Mouse (Mus musculus) midbrain, embryonic 15.5 days (tissue): ENCODE results near the gene Tctex1d2. TPM values are rescaled to one million over a fixed set of nuclear protein-coding genes. Genes with fewer than 3 reads are reported as not detected.
"Not testable (repeated sequence)": the region's sequence is repeated elsewhere in the genome, so short reads cannot be mapped to it uniquely, and the experiment has no call there.

Source experiments
- ATAC-seq: fragments of 200-750 bp; cut with Nextera tagmentation; replicated peaks from 2 replicates; pipeline ENCODE4 v1.8.0; 2017; ENCODE audit warnings: moderate TSS enrichment
- H3K27ac ChIP-seq: fragments of 300-500 bp; sonication (generic); 2 replicates; pipeline ENCODE4 v1.5.1; 2015; ENCODE audit warnings: mild to moderate bottlenecking, inconsistent platforms
- H3K27me3 ChIP-seq: fragments of 300-500 bp; sonication (generic); replicated peaks from 2 replicates; pipeline ENCODE4 v1.6.1; 2015; ENCODE audit warnings: inconsistent platforms
- H3K36me3 ChIP-seq: fragments of 300-500 bp; sonication (generic); replicated peaks from 2 replicates; pipeline ENCODE4 v1.6.1; 2015; ENCODE audit warnings: inconsistent platforms
- H3K4me1 ChIP-seq: fragments of 300-500 bp; sonication (generic); 2 replicates; pipeline ENCODE4 v1.6.1; 2015; ENCODE audit warnings: inconsistent platforms
- H3K4me2 ChIP-seq: fragments of 300-500 bp; sonication (generic); 2 replicates; pipeline ENCODE4 v1.6.1; 2015; ENCODE audit warnings: inconsistent platforms, mild to moderate bottlenecking, moderate library complexity
- H3K4me3 ChIP-seq: fragments of 300-500 bp; sonication (generic); 2 replicates; pipeline ENCODE4 v1.5.1; 2015; ENCODE audit warnings: mild to moderate bottlenecking, inconsistent platforms
- H3K9ac ChIP-seq: fragments of 300-500 bp; sonication (generic); 2 replicates; pipeline ENCODE4 v1.6.1; 2015; ENCODE audit warnings: mild to moderate bottlenecking, inconsistent platforms
- H3K9me3 ChIP-seq: fragments of 300-500 bp; sonication (generic); 2 replicates; pipeline ENCODE4 v1.6.1; 2016; ENCODE audit warnings: inconsistent platforms
- WGBS: fragments of 180-500 bp; shearing (Covaris S2); methylation state at CpG from one replicate; pipeline ENCODE4 v1.1.7; 2015; ENCODE audit warnings: mixed read lengths; 5-methylcytosine and 5-hydroxymethylcytosine counted together
- polyA plus RNA-seq: library from polyadenylated mRNA; unstranded; fragments of >200 nt; fragmentation: Nextera tagmentation; extraction: Ambion mirVana; gene quantifications from 2 replicates; pipeline ENCODE4 v1.2.1, GENCODE M21; 2015

Tctex1d2 gene
- polyA plus RNA-seq, 1 experiment from 2014 or later: 34.8 TPM

GRCm38 (mm10) chr16:32434066-32434465 is 14.6 kb downstream of the Tctex1d2 start:
- Histone ChIP-seq H3K9ac (no peak overlapping the region), H3K4me2 (no peak overlapping the region), H3K27me3 (no peaks in the 10 kb centered on the region), H3K4me3 (no peak overlapping the region), H3K4me1 (peaks cover 20% of the 10 kb centered on the region), H3K9me3 (no peaks in the 10 kb centered on the region), H3K36me3 (no peaks in the 10 kb centered on the region), H3K27ac (no peak overlapping the region)
- WGBS: 69% methylated on average over 6 of the region's 6 CpGs
- ATAC-seq: no peak

GRCm38 (mm10) chr16:32434691-32435090 is 15.2 kb downstream of the Tctex1d2 start:
- ATAC-seq: no peak
- H3K4me1 ChIP-seq: peaks cover 18% of the 10 kb centered on the region
- H3K4me2 ChIP-seq: no peak overlapping the region
- H3K4me3 ChIP-seq: no peak overlapping the region
- no peak overlapping the region for H3K9ac ChIP-seq
- no peaks in the 10 kb centered on the region for H3K36me3 ChIP-seq
- no peak overlapping the region for H3K27ac ChIP-seq
- H3K27me3 ChIP-seq: no peaks in the 10 kb centered on the region
- H3K9me3 ChIP-seq: no peaks in the 10 kb centered on the region

GRCm38 (mm10) chr16:32436657-32437056 is 17.2 kb downstream of the Tctex1d2 start:
- peaks cover 10% of the 10 kb centered on the region for H3K4me1 ChIP-seq
- WGBS: 76% methylated on average over 1 of the region's 1 CpGs
- no peaks in the 10 kb centered on the region for H3K27me3 ChIP-seq
- H3K9ac ChIP-seq: no peak overlapping the region
- H3K27ac ChIP-seq: no peak overlapping the region
- no peak overlapping the region for H3K4me3 ChIP-seq
- no peaks in the 10 kb centered on the region for H3K36me3 ChIP-seq
- no peak overlapping the region for H3K4me2 ChIP-seq
- ATAC-seq: no peak
- H3K9me3 ChIP-seq: no peaks in the 10 kb centered on the region

- ATAC-seq: no peak
- H3K36me3 ChIP-seq: no peaks in the 10 kb centered on the region
- 97% methylated on average over 1 of the region's 1 CpGs for WGBS
- no peak overlapping the region for H3K4me2 ChIP-seq
- H3K4me1 ChIP-seq: peaks cover 4% of the 10 kb centered on the region; the same call in 1 of the 2 replicates
- no peak overlapping the region for H3K4me3 ChIP-seq
- no peaks in the 10 kb centered on the region for H3K9me3 ChIP-seq
- no peaks in the 10 kb centered on the region for H3K27me3 ChIP-seq
- no peak overlapping the region for H3K27ac ChIP-seq
- no peak overlapping the region for H3K9ac ChIP-seq
These were observed 17.8 kb downstream of the Tctex1d2 start for GRCm38 (mm10) chr16:32437266-32437665.

- Histone ChIP-seq H3K4me1 (no peaks in the 10 kb centered on the region), H3K4me2 (no peak overlapping the region), H3K4me3 (no peak overlapping the region), H3K9ac (no peak overlapping the region), H3K9me3 (no peaks in the 10 kb centered on the region), H3K36me3 (no peaks in the 10 kb centered on the region), H3K27ac (no peak overlapping the region), H3K27me3 (no peaks in the 10 kb centered on the region)
- 87% methylated on average over 3 of the region's 3 CpGs for WGBS
- ATAC-seq: no peak
These were observed 21.9 kb downstream of the Tctex1d2 start for GRCm38 (mm10) chr16:32441432-32441831.

GRCm38 (mm10) chr16:32444615-32445014 is 25.1 kb downstream of the Tctex1d2 start:
- not testable (repeated sequence) for H3K4me3 ChIP-seq, H3K4me2 ChIP-seq, ATAC-seq, H3K36me3 ChIP-seq, H3K9ac ChIP-seq, H3K9me3 ChIP-seq, H3K27me3 ChIP-seq, H3K27ac ChIP-seq, H3K4me1 ChIP-seq
- WGBS: 87% methylated on average over 3 of the region's 3 CpGs

- H3K36me3 ChIP-seq: no peaks in the 10 kb centered on the region
- H3K4me2 ChIP-seq: no peak overlapping the region
- no peaks in the 10 kb centered on the region for H3K27me3 ChIP-seq
- no peaks in the 10 kb centered on the region for H3K4me1 ChIP-seq
- H3K27ac ChIP-seq: no peak overlapping the region
- H3K9ac ChIP-seq: no peak overlapping the region
- no peaks in the 10 kb centered on the region for H3K9me3 ChIP-seq
- ATAC-seq: no peak
- no peak overlapping the region for H3K4me3 ChIP-seq
- WGBS: 100% methylated on average over 1 of the region's 1 CpGs
These were observed 26.1 kb downstream of the Tctex1d2 start for GRCm38 (mm10) chr16:32445558-32445957.

GRCm38 (mm10) chr16:32446563-32447138 is 27.1 kb downstream of the Tctex1d2 start:
- Histone ChIP-seq H3K27me3 (no peaks in the 10 kb centered on the region), H3K9ac (no peak overlapping the region), H3K4me1 (no peaks in the 10 kb centered on the region), H3K9me3 (no peaks in the 10 kb centered on the region), H3K4me3 (no peak overlapping the region), H3K4me2 (no peak overlapping the region), H3K27ac (no peak overlapping the region), H3K36me3 (no peaks in the 10 kb centered on the region)
- no peak for ATAC-seq
- WGBS: 88% methylated on average over 2 of the region's 2 CpGs

- H3K4me2 ChIP-seq: no peak overlapping the region
- H3K36me3 ChIP-seq: peaks cover 6% of the 10 kb centered on the region; the same call in 1 of the 2 replicates
- no peaks in the 10 kb centered on the region for H3K4me1 ChIP-seq
- H3K9me3 ChIP-seq: no peaks in the 10 kb centered on the region
- ATAC-seq: no peak
- no peaks in the 10 kb centered on the region for H3K27me3 ChIP-seq
- no peak overlapping the region for H3K27ac ChIP-seq
- H3K4me3 ChIP-seq: no peak overlapping the region
- no peak overlapping the region for H3K9ac ChIP-seq
- 88% methylated on average over 3 of the region's 3 CpGs for WGBS
These were observed 30.2 kb downstream of the Tctex1d2 start for GRCm38 (mm10) chr16:32449665-32450064.

GRCm38 (mm10) chr16:32450133-32450532 is 30.6 kb downstream of the Tctex1d2 start:
- Histone ChIP-seq H3K36me3 (peaks cover 9% of the 10 kb centered on the region), H3K27me3 (no peaks in the 10 kb centered on the region), H3K4me3 (no peak overlapping the region), H3K4me2 (no peak overlapping the region), H3K9ac (no peak overlapping the region), H3K4me1 (no peaks in the 10 kb centered on the region), H3K27ac (no peak overlapping the region), H3K9me3 (no peaks in the 10 kb centered on the region)
- no peak for ATAC-seq
- WGBS: 100% methylated on average over 2 of the region's 2 CpGs

- ATAC-seq: no peak
- Histone ChIP-seq H3K4me3 (no peak overlapping the region), H3K9ac (no peak overlapping the region), H3K4me2 (no peak overlapping the region), H3K27ac (no peak overlapping the region), H3K4me1 (no peaks in the 10 kb centered on the region), H3K36me3 (peaks cover 20% of the 10 kb centered on the region), H3K27me3 (no peaks in the 10 kb centered on the region), H3K9me3 (no peaks in the 10 kb centered on the region)
- WGBS: 94% methylated on average over 8 of the region's 8 CpGs
These were observed 33.6 kb downstream of the Tctex1d2 start for GRCm38 (mm10) chr16:32453102-32453501.

- WGBS: 89% methylated on average over 5 of the region's 5 CpGs
- Histone ChIP-seq H3K4me1 (no peaks in the 10 kb centered on the region), H3K9me3 (no peaks in the 10 kb centered on the region), H3K27me3 (no peaks in the 10 kb centered on the region), H3K4me2 (no peak overlapping the region), H3K27ac (no peak overlapping the region), H3K9ac (no peak overlapping the region), H3K36me3 (peaks cover 20% of the 10 kb centered on the region), H3K4me3 (no peak overlapping the region)
- no peak for ATAC-seq
These were observed 35.1 kb downstream of the Tctex1d2 start for GRCm38 (mm10) chr16:32454646-32455045.

GRCm38 (mm10) chr16:32456086-32456485 is 36.6 kb downstream of the Tctex1d2 start:
- Histone ChIP-seq H3K4me1 (no peaks in the 10 kb centered on the region), H3K4me3 (no peak overlapping the region), H3K9ac (no peak overlapping the region), H3K4me2 (no peak overlapping the region), H3K27ac (no peak overlapping the region), H3K36me3 (peaks cover 20% of the 10 kb centered on the region), H3K27me3 (no peaks in the 10 kb centered on the region), H3K9me3 (no peaks in the 10 kb centered on the region)
- no peak for ATAC-seq
